Mouse (Mus musculus): ENCODE results near the gene Psen1. TPM values are rescaled to one million over a fixed set of nuclear protein-coding genes. Genes with fewer than 3 reads are reported as not detected.

Psen1 gene
- polyA plus RNA-seq, 1 experiment from 2014 or later, result 68.0 TPM

GRCm38 (mm10) chr12:83689087-83689432, 1.1 kb downstream of the Psen1 start:
- Histone ChIP-seq H3K4me3 (ENCODE audit: low read depth, low read length) (peak overlapping the region; percentile 61), H3K36me3 (ENCODE audit: control insufficient read depth, insufficient read depth, low read length) (no peaks in the 10 kb centered on the region; the same call in 1 of the 2 replicates), H3K27me3 (ENCODE audit: control insufficient read depth, insufficient read depth, low read length) (no peaks in the 10 kb centered on the region), H3K4me1 (ENCODE audit: control insufficient read depth, insufficient read depth, low read length) (peaks cover 4% of the 10 kb centered on the region), H3K9me3 (ENCODE audit: control insufficient read depth, low read length) (no peaks in the 10 kb centered on the region), H3K27ac (replicated peaks; ENCODE audit: low read depth, low read length) (no peak overlapping the region), H3K4me2 (ENCODE audit: low read depth, severe bottlenecking) (peak overlapping the region; percentile 69), H3K9ac (ENCODE audit: low read length) (peak overlapping the region; percentile 67)
- ATAC-seq (ENCODE audit: insufficient number of reproducible peaks, low FRiP score, low TSS enrichment, low read depth), result no peak
- DNase-seq (ENCODE audit: low spot score), result no peak
- WGBS, result 33% methylated on average over 6 of the region's 6 CpGs

- Histone ChIP-seq H3K9me3 (ENCODE audit: control insufficient read depth, low read length) (no peaks in the 10 kb centered on the region), H3K9ac (ENCODE audit: low read length) (no peak overlapping the region), H3K4me2 (ENCODE audit: low read depth, severe bottlenecking) (no peak overlapping the region), H3K4me3 (ENCODE audit: low read depth, low read length) (no peak overlapping the region), H3K27me3 (ENCODE audit: control insufficient read depth, insufficient read depth, low read length) (no peaks in the 10 kb centered on the region), H3K27ac (replicated peaks; ENCODE audit: low read depth, low read length) (no peak overlapping the region), H3K4me1 (ENCODE audit: control insufficient read depth, insufficient read depth, low read length) (peaks cover 2% of the 10 kb centered on the region), H3K36me3 (ENCODE audit: control insufficient read depth, insufficient read depth, low read length) (no peaks in the 10 kb centered on the region)
- 92% methylated on average over 5 of the region's 5 CpGs for WGBS
- DNase-seq (ENCODE audit: low spot score) (no peak), ATAC-seq (ENCODE audit: insufficient number of reproducible peaks, low FRiP score, low TSS enrichment, low read depth) (no peak)
Observed at GRCm38 (mm10) chr12:83694011-83694410, 6.1 kb downstream of the Psen1 start.

DNA sequence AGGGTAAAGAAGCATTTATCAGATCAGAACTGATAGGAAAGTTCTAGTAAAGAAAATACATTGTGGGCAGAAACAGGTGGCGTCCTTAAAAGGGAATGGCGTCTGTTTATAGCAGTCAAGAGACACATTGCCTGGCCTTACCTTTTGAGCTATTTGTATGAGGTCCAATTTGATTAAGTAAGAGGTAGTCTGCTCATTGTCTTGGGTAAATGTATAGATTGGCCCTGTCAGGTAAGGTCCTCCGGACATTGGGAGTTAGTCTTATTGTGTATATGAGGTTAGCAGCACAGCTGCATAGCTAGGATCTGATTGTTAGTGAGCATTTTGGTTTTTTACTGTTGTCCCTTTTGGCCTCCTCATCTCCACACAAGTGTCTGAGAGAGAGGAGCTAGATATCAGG, 6.7 kb downstream of the Psen1 start:
- Histone ChIP-seq H3K9ac (ENCODE audit: low read length) (no peak overlapping the region), H3K27me3 (ENCODE audit: control insufficient read depth, insufficient read depth, low read length) (no peaks in the 10 kb centered on the region), H3K9me3 (ENCODE audit: control insufficient read depth, low read length) (no peaks in the 10 kb centered on the region), H3K4me3 (ENCODE audit: low read depth, low read length) (no peak overlapping the region), H3K36me3 (ENCODE audit: control insufficient read depth, insufficient read depth, low read length) (no peaks in the 10 kb centered on the region), H3K4me2 (ENCODE audit: low read depth, severe bottlenecking) (no peak overlapping the region), H3K27ac (replicated peaks; ENCODE audit: low read depth, low read length) (no peak overlapping the region), H3K4me1 (ENCODE audit: control insufficient read depth, insufficient read depth, low read length) (no peaks in the 10 kb centered on the region; the same call in 1 of the 2 replicates)
- no peak for DNase-seq (ENCODE audit: low spot score)
- WGBS, result 87% methylated on average over 3 of the region's 3 CpGs
- no peak for ATAC-seq (ENCODE audit: insufficient number of reproducible peaks, low FRiP score, low TSS enrichment, low read depth)

- no peak overlapping the region for H3K4me2 ChIP-seq (ENCODE audit: low read depth, severe bottlenecking)
- H3K36me3 ChIP-seq (ENCODE audit: control insufficient read depth, insufficient read depth, low read length), result no peaks in the 10 kb centered on the region
- H3K4me1 ChIP-seq (ENCODE audit: control insufficient read depth, insufficient read depth, low read length), result no peaks in the 10 kb centered on the region
- H3K27me3 ChIP-seq (ENCODE audit: control insufficient read depth, insufficient read depth, low read length), result no peaks in the 10 kb centered on the region
- H3K9me3 ChIP-seq (ENCODE audit: control insufficient read depth, low read length), result no peaks in the 10 kb centered on the region
- H3K27ac ChIP-seq (replicated peaks; ENCODE audit: low read depth, low read length), result no peak overlapping the region
- no peak overlapping the region for H3K9ac ChIP-seq (ENCODE audit: low read length)
- no peak for ATAC-seq (ENCODE audit: insufficient number of reproducible peaks, low FRiP score, low TSS enrichment, low read depth)
- no peak overlapping the region for H3K4me3 ChIP-seq (ENCODE audit: low read depth, low read length)
- WGBS, result 82% methylated on average over 4 of the region's 4 CpGs
- DNase-seq (ENCODE audit: low spot score), result no peak
Observed at GRCm38 (mm10) chr12:83698637-83699036, 10.7 kb downstream of the Psen1 start.

GRCm38 (mm10) chr12:83701608-83702007, 13.7 kb downstream of the Psen1 start:
- WGBS, result 89% methylated on average over 7 of the region's 7 CpGs
- no peak overlapping the region for H3K4me3 ChIP-seq (ENCODE audit: low read depth, low read length)
- H3K27ac ChIP-seq (replicated peaks; ENCODE audit: low read depth, low read length), result no peak overlapping the region
- H3K27me3 ChIP-seq (ENCODE audit: control insufficient read depth, insufficient read depth, low read length), result no peaks in the 10 kb centered on the region
- H3K9ac ChIP-seq (ENCODE audit: low read length), result no peak overlapping the region
- H3K4me1 ChIP-seq (ENCODE audit: control insufficient read depth, insufficient read depth, low read length), result no peaks in the 10 kb centered on the region
- no peak overlapping the region for H3K4me2 ChIP-seq (ENCODE audit: low read depth, severe bottlenecking)
- no peaks in the 10 kb centered on the region for H3K9me3 ChIP-seq (ENCODE audit: control insufficient read depth, low read length)
- H3K36me3 ChIP-seq (ENCODE audit: control insufficient read depth, insufficient read depth, low read length), result no peaks in the 10 kb centered on the region
- ATAC-seq (ENCODE audit: insufficient number of reproducible peaks, low FRiP score, low TSS enrichment, low read depth) (no peak), DNase-seq (ENCODE audit: low spot score) (no peak)

GRCm38 (mm10) chr12:83702796-83703195, 14.8 kb downstream of the Psen1 start:
- Histone ChIP-seq H3K9me3 (ENCODE audit: control insufficient read depth, low read length) (no peaks in the 10 kb centered on the region), H3K4me1 (ENCODE audit: control insufficient read depth, insufficient read depth, low read length) (no peaks in the 10 kb centered on the region), H3K27me3 (ENCODE audit: control insufficient read depth, insufficient read depth, low read length) (no peaks in the 10 kb centered on the region), H3K9ac (ENCODE audit: low read length) (no peak overlapping the region), H3K27ac (replicated peaks; ENCODE audit: low read depth, low read length) (no peak overlapping the region), H3K4me3 (ENCODE audit: low read depth, low read length) (no peak overlapping the region), H3K36me3 (ENCODE audit: control insufficient read depth, insufficient read depth, low read length) (no peaks in the 10 kb centered on the region), H3K4me2 (ENCODE audit: low read depth, severe bottlenecking) (no peak overlapping the region)
- ATAC-seq (ENCODE audit: insufficient number of reproducible peaks, low FRiP score, low TSS enrichment, low read depth) (no peak), DNase-seq (ENCODE audit: low spot score) (no peak)
- WGBS, result 85% methylated on average over 4 of the region's 4 CpGs

- DNase-seq (ENCODE audit: low spot score) (no peak), ATAC-seq (ENCODE audit: insufficient number of reproducible peaks, low FRiP score, low TSS enrichment, low read depth) (no peak)
- H3K36me3 ChIP-seq (ENCODE audit: control insufficient read depth, insufficient read depth, low read length), result no peaks in the 10 kb centered on the region
- WGBS, result 67% methylated on average over 4 of the region's 4 CpGs
- H3K4me1 ChIP-seq (ENCODE audit: control insufficient read depth, insufficient read depth, low read length), result no peaks in the 10 kb centered on the region
- H3K4me2 ChIP-seq (ENCODE audit: low read depth, severe bottlenecking), result no peak overlapping the region
- no peak overlapping the region for H3K27ac ChIP-seq (replicated peaks; ENCODE audit: low read depth, low read length)
- H3K9me3 ChIP-seq (ENCODE audit: control insufficient read depth, low read length), result no peaks in the 10 kb centered on the region
- no peaks in the 10 kb centered on the region for H3K27me3 ChIP-seq (ENCODE audit: control insufficient read depth, insufficient read depth, low read length)
- H3K4me3 ChIP-seq (ENCODE audit: low read depth, low read length), result no peak overlapping the region
- H3K9ac ChIP-seq (ENCODE audit: low read length), result no peak overlapping the region
Observed at GRCm38 (mm10) chr12:83706951-83707350, 19.0 kb downstream of the Psen1 start.

DNA sequence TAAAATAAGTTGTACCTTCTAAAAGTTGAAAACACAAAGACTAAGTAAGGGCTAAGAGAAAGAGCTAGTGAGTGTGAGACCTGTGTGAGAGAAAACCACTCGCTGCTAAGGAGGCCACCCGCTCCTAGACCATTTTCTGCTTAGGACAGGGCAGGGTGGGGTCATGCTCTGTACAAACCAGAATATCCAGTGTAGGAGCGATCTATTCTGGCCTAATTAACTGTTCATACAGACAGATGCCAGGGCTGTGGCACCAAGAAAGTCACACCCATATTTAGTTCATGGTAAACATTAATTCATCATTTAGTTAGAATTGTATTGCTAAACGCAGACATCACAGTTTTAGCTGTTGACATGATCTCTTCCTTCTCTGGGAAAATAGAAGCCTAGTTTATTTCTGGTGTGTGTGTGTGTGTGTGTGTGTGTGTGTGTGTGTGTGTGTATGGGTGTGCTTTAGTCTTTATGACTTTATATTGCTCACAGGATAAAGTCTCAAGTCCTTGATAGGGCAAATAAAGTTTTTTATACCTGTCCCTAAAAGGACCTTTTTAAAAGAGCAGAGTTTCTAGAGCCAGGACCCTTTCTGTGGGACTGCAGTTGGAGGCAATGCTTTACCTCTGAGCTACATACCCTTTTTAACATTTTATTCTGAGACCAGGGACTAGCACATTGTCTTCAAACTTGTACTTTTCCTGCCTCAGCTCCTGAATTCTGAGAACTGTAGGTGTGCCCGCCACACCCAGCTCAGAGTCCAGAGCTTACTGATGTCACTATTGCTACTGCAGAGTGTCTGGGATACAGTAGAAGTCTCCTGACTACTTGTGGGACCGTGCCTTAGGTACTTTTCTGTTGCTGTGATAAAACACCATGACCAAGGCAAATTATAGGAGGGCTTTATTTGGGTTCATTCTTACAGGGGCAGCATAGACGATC, 20.5 kb downstream of the Psen1 start:
- Histone ChIP-seq H3K9me3 (ENCODE audit: control insufficient read depth, low read length) (no peaks in the 10 kb centered on the region), H3K27me3 (ENCODE audit: control insufficient read depth, insufficient read depth, low read length) (no peaks in the 10 kb centered on the region), H3K36me3 (ENCODE audit: control insufficient read depth, insufficient read depth, low read length) (no peaks in the 10 kb centered on the region; the same call in 1 of the 2 replicates), H3K4me2 (ENCODE audit: low read depth, severe bottlenecking) (no peak overlapping the region), H3K27ac (replicated peaks; ENCODE audit: low read depth, low read length) (no peak overlapping the region), H3K4me3 (ENCODE audit: low read depth, low read length) (no peak overlapping the region), H3K9ac (ENCODE audit: low read length) (no peak overlapping the region), H3K4me1 (ENCODE audit: control insufficient read depth, insufficient read depth, low read length) (no peaks in the 10 kb centered on the region)
- ATAC-seq (ENCODE audit: insufficient number of reproducible peaks, low FRiP score, low TSS enrichment, low read depth) (no peak), DNase-seq (ENCODE audit: low spot score) (no peak)
- 84% methylated on average over 7 of the region's 7 CpGs for WGBS
